27 mouse cellular contexts compared by ENCODE assay signal in the genomic region with DNA sequence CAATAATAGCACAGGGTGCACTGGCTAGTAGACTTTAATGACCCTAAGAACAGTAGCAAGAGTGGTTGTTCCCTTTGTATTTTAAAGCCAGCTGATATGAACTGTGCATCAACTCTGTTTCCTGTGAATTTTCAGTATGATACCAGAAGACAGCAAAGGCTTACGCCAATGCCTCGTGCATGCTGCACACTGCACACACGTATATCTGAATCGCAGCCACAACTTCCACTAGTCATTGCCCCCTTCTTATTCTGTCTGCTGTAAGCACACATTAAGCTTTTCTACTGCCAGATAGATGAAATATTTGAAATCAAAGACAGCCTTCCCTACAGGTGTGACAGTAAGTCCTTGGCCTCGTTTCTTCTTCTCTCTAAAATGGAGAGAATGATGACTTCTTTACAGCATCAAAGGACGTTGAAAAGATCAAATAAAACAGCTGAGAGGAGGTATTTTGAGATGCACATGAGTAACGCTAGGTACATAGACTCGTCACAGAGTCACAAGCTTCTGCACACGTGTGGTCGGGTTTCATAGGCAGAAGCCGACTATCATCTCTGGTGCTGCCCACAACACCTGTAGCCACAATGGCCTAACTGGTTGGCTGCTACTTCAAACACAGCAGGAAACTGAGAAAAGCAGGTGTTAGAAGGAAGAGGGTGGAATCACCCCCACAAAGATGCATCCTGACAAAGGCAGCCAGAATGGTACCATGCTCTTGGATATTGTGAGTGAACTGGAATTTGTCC. TPM values are rescaled to one million over a fixed set of nuclear protein-coding genes. Genes with fewer than 3 reads are reported as not detected.
A peak's percentile ranks its signal among the peaks of the same experiment; 100 is the strongest.
DNase-seq lines count a peak whose midpoint lies in the region; ATAC-seq lines count a peak whose summit lies in the region.
"Had no signal": no experiment of that assay in that cellular context is flagged by ENCODE, and none has a peak within 500 bp of the region (broad histone marks: within the 10 kb centered on the region; RNA-seq: fewer than 3 reads in every experiment).

No protein-coding gene starts in this region.

- no peaks in the 10 kb centered on the region for H3K4me1 ChIP-seq in heart, embryonic 16.5 days (ENCODE audit: control insufficient read depth, insufficient read depth, low read length)
- H3K4me1 ChIP-seq: heart, embryonic 13.5 days; kidney, embryonic 15.5 days; midbrain, embryonic 12.5 days; neural tube, embryonic 15.5 days had no signal

- H3K4me3 ChIP-seq in heart, embryonic 16.5 days (ENCODE audit: low read length) = no peak overlapping the region
- H3K4me3 ChIP-seq: embryonic facial prominence, embryonic 12.5 days; heart, embryonic 13.5 days; kidney, embryonic 15.5 days; lung, embryonic 15.5 days; midbrain, embryonic 12.5 days; myocyte; neural tube, embryonic 15.5 days had no signal

- ATAC-seq in heart, embryonic 16.5 days (replicated peaks; ENCODE audit: extremely low read depth, insufficient read depth, low FRiP score) = peak; percentile 56
- no peak for ATAC-seq in granulocyte monocyte progenitor cell, adult 5-6 weeks (replicated peaks; ENCODE audit: poor library complexity, severe bottlenecking)
- ATAC-seq: forebrain, postnatal 0 days; Patski had no signal

- no peak overlapping the region for H3K9ac ChIP-seq in heart, embryonic 16.5 days (ENCODE audit: low read length)
- H3K9ac ChIP-seq: embryonic facial prominence, embryonic 12.5 days; forebrain, postnatal 0 days; heart, embryonic 13.5 days; kidney, embryonic 15.5 days; liver, embryonic 14.5 days; lung, embryonic 15.5 days; midbrain, embryonic 12.5 days; neural tube, embryonic 15.5 days had no signal

- no peak overlapping the region for H3K4me2 ChIP-seq in heart, embryonic 16.5 days (ENCODE audit: low read depth, low read length)
- H3K4me2 ChIP-seq: embryonic facial prominence, embryonic 12.5 days; heart, embryonic 13.5 days; kidney, embryonic 15.5 days; lung, embryonic 15.5 days; midbrain, embryonic 12.5 days; neural tube, embryonic 15.5 days had no signal

- DNase-seq in heart, adult 18-20 months = no peak
- peak; percentile 45 to 58 for DNase-seq in CD8-positive naive resting alpha-beta T cell, adult 2 months (ENCODE audit: low read depth in 2 of 2, low spot score in 2 of 2)
- peak; percentile 70 to 89 for DNase-seq in thymus, adult 18-20 months
- peak; percentile 65 for DNase-seq in thymus, postnatal 4 days
- no peak for DNase-seq in left cerebral cortex, adult 18-20 months (ENCODE audit: low spot score in 2 of 2)
- DNase-seq: adrenal gland, postnatal 14 days; cerebellum, adult 9-11 months; forebrain, postnatal 0 days; right cerebral cortex, postnatal 14 days had no signal

- H3K9me3 ChIP-seq in heart, embryonic 16.5 days (replicated peaks; ENCODE audit: control insufficient read depth, low read length) = no peaks in the 10 kb centered on the region
- H3K9me3 ChIP-seq: embryonic facial prominence, embryonic 12.5 days; heart, embryonic 13.5 days; kidney, embryonic 15.5 days; lung, embryonic 15.5 days; midbrain, embryonic 12.5 days; neural tube, embryonic 15.5 days had no signal

- no peaks in the 10 kb centered on the region for H3K36me3 ChIP-seq in heart, embryonic 16.5 days (ENCODE audit: control insufficient read depth, insufficient read depth)
- H3K36me3 ChIP-seq: embryonic facial prominence, embryonic 12.5 days; heart, embryonic 13.5 days; kidney, embryonic 15.5 days; lung, embryonic 15.5 days; midbrain, embryonic 12.5 days; neural tube, embryonic 15.5 days had no signal

- H3K27ac ChIP-seq in heart, embryonic 16.5 days (ENCODE audit: low read length) = peak overlapping the region; percentile 12; the same call in 1 of the 2 replicates
- H3K27ac ChIP-seq: embryonic facial prominence, embryonic 12.5 days; heart, embryonic 13.5 days; kidney, embryonic 15.5 days; liver, embryonic 14.5 days; lung, embryonic 15.5 days; macrophage; midbrain, embryonic 12.5 days; neural tube, embryonic 15.5 days had no signal

- 72% methylated on average over 11 of the region's 11 CpGs for WGBS in heart, embryonic 16.5 days

- no peaks in the 10 kb centered on the region for H3K27me3 ChIP-seq in heart, embryonic 16.5 days (ENCODE audit: control insufficient read depth, insufficient read depth, low read length)
- H3K27me3 ChIP-seq: embryonic facial prominence, embryonic 12.5 days; heart, embryonic 13.5 days; kidney, embryonic 15.5 days; lung, embryonic 15.5 days; midbrain, embryonic 12.5 days; neural tube, embryonic 15.5 days; Patski had no signal

RNA-seq across cellular contexts. Expression of a gene that starts 12.4 kb away (rescaled TPM):
- polyA plus RNA-seq in heart, embryonic 16.5 days (2015; fragmentation: Nextera tagmentation; extraction: Ambion mirVana) = 0.62 and 0.72 TPM in 2 replicates
- not detected for total RNA-seq in heart, adult 18-20 months (2021)
- total RNA-seq in granulocyte monocyte progenitor cell, adult 5-6 weeks (2014; fragmentation: Nextera tagmentation) = 9.4 and 25.4 TPM in 2 replicates
- total RNA-seq in granulocyte monocyte progenitor cell, adult 5-6 weeks (2017) = 22.0 and 28.2 TPM in 2 replicates
- under 1 TPM in 1 of 2 experiments, not detected in 1; 0.42 TPM for total RNA-seq in left cerebral cortex, adult 18-20 months (2021)
- total RNA-seq: adrenal gland, postnatal 14 days; ES-E14 had no signal
- polyA plus RNA-seq: large intestine, adult 2 months; macrophage; midbrain, embryonic 12.5 days; myocyte; Patski; spleen, adult 2 months had no signal

RNA-seq across cellular contexts. Expression of a gene that starts 35.9 kb away (rescaled TPM):
- polyA plus RNA-seq in heart, embryonic 16.5 days (2015; fragmentation: Nextera tagmentation; extraction: Ambion mirVana) = 0.52 and 0.81 TPM in 2 replicates
- total RNA-seq in heart, adult 18-20 months (2021) = not detected
- not detected in 2 replicates for total RNA-seq in granulocyte monocyte progenitor cell, adult 5-6 weeks (2014; fragmentation: Nextera tagmentation)
- total RNA-seq in granulocyte monocyte progenitor cell, adult 5-6 weeks (2017) = not detected in 2 replicates
- total RNA-seq in left cerebral cortex, adult 18-20 months (2021) = 1 to 10 TPM in 1 of 2 experiments, not detected in 1; 1.2 TPM
- total RNA-seq: adrenal gland, postnatal 14 days; ES-E14; gastrocnemius, postnatal 4 days; layer of hippocampus, postnatal 10 days had no signal
- polyA plus RNA-seq: forebrain, postnatal 0 days; liver, embryonic 14.5 days; macrophage; midbrain, embryonic 12.5 days; myocyte; Patski; spleen, adult 2 months; stomach, embryonic 14.5 days had no signal

Comparison
In these comparisons a context has a peak if more than half of its experiments do, and no peak if none do; other contexts are left out.
1. DNase-seq: peak in CD8-positive naive resting alpha-beta T cell, adult 2 months (2 of 2), thymus, adult 18-20 months (2 of 2) and thymus, postnatal 4 days (single experiment); none in heart, adult 18-20 months (0 of 2) and left cerebral cortex, adult 18-20 months (0 of 2).
2. RNA of a gene that starts 12.4 kb away (total RNA-seq): 9.4 to 28.2 TPM in granulocyte monocyte progenitor cell, adult 5-6 weeks; 0.42 TPM in left cerebral cortex, adult 18-20 months and not detected in heart, adult 18-20 months; every median in the first group is over 4 times any median in the second.